Mouse (Mus musculus): Measurements from ENCODE around the gene Abca4.

The Abca4 gene

DNA sequence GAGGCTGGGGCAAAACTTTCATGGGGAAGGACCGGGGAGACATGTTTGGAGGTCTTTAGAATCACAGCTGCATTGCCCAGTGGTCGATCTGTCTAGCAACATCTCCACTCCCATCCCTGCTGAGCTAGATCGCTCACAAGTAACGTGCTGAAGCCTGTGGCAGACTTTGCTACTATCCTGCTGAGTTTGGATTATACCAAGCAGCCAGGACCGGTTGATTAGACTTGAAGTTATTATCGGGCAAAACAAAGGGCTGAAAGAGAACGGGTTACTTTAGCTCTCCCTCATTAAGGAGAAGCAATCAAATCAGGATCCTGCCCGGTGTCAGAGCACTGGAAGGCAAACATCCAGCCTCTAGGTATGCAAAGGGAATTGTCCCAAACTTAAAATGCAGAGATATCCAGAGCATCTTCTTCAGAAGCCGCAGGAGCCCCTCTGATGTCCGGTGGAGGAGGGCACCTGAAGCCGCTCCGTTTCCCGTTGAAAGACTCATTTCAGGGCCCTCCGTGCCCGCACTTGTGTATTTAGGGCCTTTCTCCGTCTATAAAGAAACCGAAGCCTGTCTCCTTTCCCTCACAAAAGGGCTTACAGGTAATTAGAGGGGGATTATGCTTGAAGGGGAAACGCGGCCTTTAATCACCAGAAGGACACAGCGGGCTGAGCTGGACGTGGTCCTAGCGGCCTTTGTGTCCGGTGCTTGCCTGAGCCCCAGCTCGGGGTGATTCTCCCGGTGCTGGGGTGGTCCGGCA lies at the start of gene Abca4:
Abca4 (plus strand) TSS at position 645 of the 749 bp plus-strand sequence.
- in situ Hi-C loops (cut with MboI; ENCODE audit: low pct_unique_long_range_greater_than_20kb in 1 of 2, low sequenced_read_pairs in 2 of 2, unreplicated experiment in 1 of 2) = no loop called here

GRCm38 (mm10) chr3:121995125-121995524 lies 49.1 kb upstream of the Abca4 start:
- in situ Hi-C loops (cut with MboI; ENCODE audit: low pct_unique_long_range_greater_than_20kb in 1 of 2, low sequenced_read_pairs in 2 of 2, unreplicated experiment in 1 of 2) = no loop called here

DNA sequence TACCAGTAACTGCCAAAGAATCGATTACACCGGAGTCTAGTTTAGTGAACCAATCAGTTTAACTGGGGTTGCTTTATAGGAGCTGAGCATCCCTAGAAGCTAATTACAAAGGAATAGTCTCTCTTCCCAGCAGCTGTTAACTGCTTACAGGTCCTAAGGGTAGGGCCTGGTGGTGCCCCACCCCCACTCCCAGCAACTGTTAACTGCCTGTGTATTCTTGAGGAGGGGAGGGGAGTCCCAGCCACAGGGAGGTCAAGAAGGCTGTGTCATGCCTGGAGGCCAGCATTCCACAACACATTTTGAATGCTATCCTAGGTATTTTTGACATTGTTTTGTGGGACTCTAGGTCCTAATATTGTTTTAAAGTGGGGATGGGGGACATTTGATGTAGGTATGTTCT lies 44.3 kb upstream of the Abca4 start:
- in situ Hi-C loops (cut with MboI; ENCODE audit: low pct_unique_long_range_greater_than_20kb in 1 of 2, low sequenced_read_pairs in 2 of 2, unreplicated experiment in 1 of 2) = no loop called here

DNA sequence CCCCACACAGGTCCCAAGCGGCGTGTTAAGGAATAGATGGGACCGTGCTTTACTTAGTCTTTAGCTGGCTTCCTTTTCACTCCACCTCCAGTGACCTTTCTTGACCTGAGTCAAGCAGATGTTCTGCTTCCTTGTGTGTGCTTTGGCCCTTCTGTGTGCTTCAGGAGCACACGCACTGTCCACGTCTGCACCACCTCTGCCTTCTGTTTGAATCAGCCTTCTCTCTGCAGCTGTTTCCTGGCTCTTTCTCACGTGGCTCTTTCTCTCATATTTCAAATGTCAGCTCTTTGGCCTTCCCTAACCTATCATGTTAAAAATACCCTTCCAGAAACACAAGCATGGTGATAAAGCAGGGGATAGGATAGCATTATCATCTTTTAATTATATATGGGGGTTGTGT lies 42.7 kb upstream of the Abca4 start:
- in situ Hi-C loops (cut with MboI; ENCODE audit: low pct_unique_long_range_greater_than_20kb in 1 of 2, low sequenced_read_pairs in 2 of 2, unreplicated experiment in 1 of 2) = no loop called here

GRCm38 (mm10) chr3:122009818-122010217 lies 34.4 kb upstream of the Abca4 start:
- in situ Hi-C loops (cut with MboI; ENCODE audit: low pct_unique_long_range_greater_than_20kb in 1 of 2, low sequenced_read_pairs in 2 of 2, unreplicated experiment in 1 of 2) = no loop called here

GRCm38 (mm10) chr3:122010292-122010691 lies 34.0 kb upstream of the Abca4 start:
- in situ Hi-C loops (cut with MboI; ENCODE audit: low pct_unique_long_range_greater_than_20kb in 1 of 2, low sequenced_read_pairs in 2 of 2, unreplicated experiment in 1 of 2) = no loop called here

GRCm38 (mm10) chr3:122012464-122012863 lies 31.8 kb upstream of the Abca4 start:
- in situ Hi-C loops (cut with MboI; ENCODE audit: low pct_unique_long_range_greater_than_20kb in 1 of 2, low sequenced_read_pairs in 2 of 2, unreplicated experiment in 1 of 2) = no loop called here

- in situ Hi-C loops (cut with MboI; ENCODE audit: low pct_unique_long_range_greater_than_20kb in 1 of 2, low sequenced_read_pairs in 2 of 2, unreplicated experiment in 1 of 2) = no loop called here
Observed at GRCm38 (mm10) chr3:122018421-122018820, 25.8 kb upstream of the Abca4 start.

GRCm38 (mm10) chr3:122019159-122019558 lies 25.1 kb upstream of the Abca4 start:
- in situ Hi-C loops (cut with MboI; ENCODE audit: low pct_unique_long_range_greater_than_20kb in 1 of 2, low sequenced_read_pairs in 2 of 2, unreplicated experiment in 1 of 2) = no loop called here

- in situ Hi-C loops (cut with MboI; ENCODE audit: low pct_unique_long_range_greater_than_20kb in 1 of 2, low sequenced_read_pairs in 2 of 2, unreplicated experiment in 1 of 2) = no loop called here
Observed at GRCm38 (mm10) chr3:122021029-122021652, 23.1 kb upstream of the Abca4 start.

- in situ Hi-C loops (cut with MboI; ENCODE audit: low pct_unique_long_range_greater_than_20kb in 1 of 2, low sequenced_read_pairs in 2 of 2, unreplicated experiment in 1 of 2) = no loop called here
Observed at GRCm38 (mm10) chr3:122022355-122022754, 21.9 kb upstream of the Abca4 start.

DNA sequence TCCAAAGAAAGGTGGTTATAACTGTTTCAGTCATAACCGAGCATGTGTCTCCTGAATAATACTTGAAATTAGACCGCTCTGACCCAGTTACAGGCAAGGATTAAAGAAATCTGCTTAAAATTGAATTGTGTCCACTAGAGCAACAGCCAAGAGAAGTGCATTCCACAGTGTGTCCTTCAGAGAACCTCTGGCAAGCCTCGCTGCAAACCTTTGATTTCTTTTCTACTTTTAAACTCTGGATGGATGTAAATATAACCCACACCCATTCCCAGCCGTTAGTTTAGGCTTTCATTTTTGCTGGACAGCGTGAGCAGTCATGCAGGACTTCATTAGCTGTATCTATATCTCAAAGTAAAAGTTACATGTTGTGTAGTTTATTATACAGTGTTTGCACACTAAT lies 17.6 kb upstream of the Abca4 start:
- in situ Hi-C loops (cut with MboI; ENCODE audit: low pct_unique_long_range_greater_than_20kb in 1 of 2, low sequenced_read_pairs in 2 of 2, unreplicated experiment in 1 of 2) = no loop called here

DNA sequence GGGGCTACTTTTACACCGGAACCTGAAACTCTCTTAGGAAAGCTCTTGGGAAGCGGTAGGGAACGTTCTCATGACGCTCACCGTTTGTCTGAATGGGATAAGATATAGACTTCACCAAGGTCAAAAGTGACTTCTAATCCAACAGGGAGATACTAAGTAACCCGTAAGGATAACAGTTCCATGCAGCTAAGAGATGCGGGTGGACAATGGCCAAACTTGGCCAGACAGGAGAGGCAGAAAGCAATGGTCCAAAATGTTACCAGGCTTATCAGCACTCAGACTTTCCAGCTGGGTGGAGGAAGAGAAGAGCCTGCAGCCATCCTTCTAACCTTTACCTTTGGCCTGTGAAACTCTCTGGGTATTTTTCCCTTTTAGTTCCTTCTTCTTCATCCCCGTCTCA lies 16.5 kb upstream of the Abca4 start:
- in situ Hi-C loops (cut with MboI; ENCODE audit: low pct_unique_long_range_greater_than_20kb in 1 of 2, low sequenced_read_pairs in 2 of 2, unreplicated experiment in 1 of 2) = no loop called here

DNA sequence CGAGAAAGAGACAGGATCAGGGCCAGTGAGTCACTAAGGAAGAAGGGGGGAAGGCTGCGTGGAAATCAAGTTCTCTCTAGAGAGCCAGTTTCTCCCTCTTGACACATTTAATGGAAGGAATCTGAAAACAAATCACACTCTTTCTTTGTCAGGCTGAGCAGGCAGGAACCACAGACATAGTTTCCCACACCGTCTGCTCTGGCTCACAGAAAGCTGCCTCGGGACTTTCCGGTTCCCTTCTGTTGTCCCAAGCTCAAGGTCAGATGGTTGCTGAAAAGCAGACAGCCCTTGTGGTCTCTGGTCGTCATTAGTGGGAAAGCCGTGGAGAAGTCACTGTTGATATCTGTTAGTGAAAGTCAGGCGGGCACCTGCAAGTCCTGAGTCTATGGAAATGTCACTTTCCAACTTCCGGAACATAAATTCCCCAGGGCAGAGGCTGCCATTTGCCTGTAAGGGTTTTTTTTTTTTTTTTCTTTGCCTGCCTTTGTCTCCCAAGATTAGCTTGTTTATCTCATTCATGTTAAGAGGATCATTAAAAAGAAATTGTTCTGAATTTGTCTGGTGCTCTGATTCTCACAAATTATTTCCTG lies 10.9 kb upstream of the Abca4 start:
- in situ Hi-C loops (cut with MboI; ENCODE audit: low pct_unique_long_range_greater_than_20kb in 1 of 2, low sequenced_read_pairs in 2 of 2, unreplicated experiment in 1 of 2) = no loop called here

DNA sequence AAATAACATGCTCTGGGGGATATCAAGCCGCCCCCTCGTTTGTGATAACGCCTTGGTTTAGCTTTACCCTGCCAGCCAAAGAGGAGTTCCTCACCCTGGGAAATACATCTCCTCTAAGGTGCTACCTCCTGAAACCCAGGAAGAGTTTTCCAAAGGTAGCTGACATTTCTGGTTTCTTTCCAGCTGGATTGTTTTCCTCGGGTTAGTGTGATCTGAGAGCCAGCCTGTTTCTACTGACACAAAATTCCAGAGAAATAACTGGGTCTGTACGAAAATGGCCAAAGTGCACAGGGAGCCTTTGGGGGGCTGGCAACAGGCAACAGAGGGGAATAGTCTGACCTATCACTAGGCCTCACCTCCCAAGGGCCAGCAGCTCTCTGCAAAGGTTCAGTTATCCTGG lies 10.0 kb upstream of the Abca4 start:
- in situ Hi-C loops (cut with MboI; ENCODE audit: low pct_unique_long_range_greater_than_20kb in 1 of 2, low sequenced_read_pairs in 2 of 2, unreplicated experiment in 1 of 2) = no loop called here

- in situ Hi-C loops (cut with MboI; ENCODE audit: low pct_unique_long_range_greater_than_20kb in 1 of 2, low sequenced_read_pairs in 2 of 2, unreplicated experiment in 1 of 2) = no loop called here
Observed at GRCm38 (mm10) chr3:122035092-122035491, 9.2 kb upstream of the Abca4 start.

- in situ Hi-C loops (cut with MboI; ENCODE audit: low pct_unique_long_range_greater_than_20kb in 1 of 2, low sequenced_read_pairs in 2 of 2, unreplicated experiment in 1 of 2) = no loop called here
Observed at GRCm38 (mm10) chr3:122040522-122040921, 3.7 kb upstream of the Abca4 start.

GRCm38 (mm10) chr3:122043102-122043501 lies 1.1 kb upstream of the Abca4 start:
- in situ Hi-C loops (cut with MboI; ENCODE audit: low pct_unique_long_range_greater_than_20kb in 1 of 2, low sequenced_read_pairs in 2 of 2, unreplicated experiment in 1 of 2) = no loop called here

DNA sequence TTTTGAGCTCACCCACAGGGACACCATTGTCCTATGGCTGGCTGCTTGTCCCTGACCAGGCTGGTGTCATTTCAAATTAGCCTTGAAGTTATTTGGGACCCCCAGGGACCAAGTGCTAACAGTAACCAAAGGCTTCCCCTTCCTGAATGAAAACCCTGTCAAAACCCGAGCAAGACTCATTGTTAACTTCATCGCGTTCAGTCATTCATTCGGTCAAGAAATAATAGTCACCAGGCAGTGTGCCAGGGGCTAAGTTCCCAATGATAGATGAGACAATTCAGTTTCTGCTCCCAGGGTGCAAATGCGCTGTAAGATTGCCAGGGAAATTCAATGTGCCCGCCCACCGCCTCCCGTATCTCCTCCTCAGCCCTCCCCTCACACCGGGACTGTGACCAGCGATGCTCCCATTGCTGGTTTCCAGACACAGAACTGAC lies 2.0 kb downstream of the Abca4 start:
- in situ Hi-C loops (cut with MboI; ENCODE audit: low pct_unique_long_range_greater_than_20kb in 1 of 2, low sequenced_read_pairs in 2 of 2, unreplicated experiment in 1 of 2) = no loop called here

GRCm38 (mm10) chr3:122047402-122047801 lies 3.2 kb downstream of the Abca4 start:
- in situ Hi-C loops (cut with MboI; ENCODE audit: low pct_unique_long_range_greater_than_20kb in 1 of 2, low sequenced_read_pairs in 2 of 2, unreplicated experiment in 1 of 2) = no loop called here

All from mouse embryonic stem cell (cell line).